Mouse (Mus musculus): Measurements from ENCODE around the gene Ifrd1. TPM values are rescaled to one million over a fixed set of nuclear protein-coding genes. Genes with fewer than 3 reads are reported as not detected.

Ifrd1 gene
- 80.1 and 92.3 TPM in 2 replicates for polyA plus RNA-seq (2015; fragmentation: Nextera tagmentation; extraction: Ambion mirVana)

GRCm38 (mm10) chr12:40248454-40249180 lies at the start of gene Ifrd1:
TSS of gene Ifrd1 (minus strand) at chr12:40248504.
- no peaks in the 10 kb centered on the region for H3K9me3 ChIP-seq (replicated peaks; ENCODE audit: control insufficient read depth, low read length)
- H3K9ac ChIP-seq (ENCODE audit: low read length) = no peak within 1 kb of the TSS
- peaks cover 8% of the 10 kb centered on the region; the same call in 1 of the 2 replicates for H3K4me1 ChIP-seq (ENCODE audit: control insufficient read depth, insufficient read depth, low read length)
- ATAC-seq (ENCODE audit: insufficient read depth, low FRiP score) = no peak
- no peaks in the 10 kb centered on the region for H3K27me3 ChIP-seq (ENCODE audit: control insufficient read depth, insufficient read depth, low read length)
- no peak within 1 kb of the TSS for H3K4me3 ChIP-seq (replicated peaks; ENCODE audit: low read length)
- 67% methylated on average over 5 of the region's 5 CpGs for WGBS
- peak within 1 kb of the TSS; percentile 30; the same call in 1 of the 2 replicates for H3K27ac ChIP-seq (ENCODE audit: low read length)
- no peaks in the 10 kb centered on the region for H3K36me3 ChIP-seq (ENCODE audit: control insufficient read depth, insufficient read depth, low read length)
- no peak within 1 kb of the TSS for H3K4me2 ChIP-seq (ENCODE audit: low read depth, low read length)

GRCm38 (mm10) chr12:40286539-40286938 lies 38.2 kb upstream of the Ifrd1 start:
- no peak overlapping the region for H3K4me3 ChIP-seq (replicated peaks; ENCODE audit: low read length)
- H3K4me2 ChIP-seq (ENCODE audit: low read depth, low read length) = no peak overlapping the region
- no peaks in the 10 kb centered on the region for H3K4me1 ChIP-seq (ENCODE audit: control insufficient read depth, insufficient read depth, low read length)
- no peaks in the 10 kb centered on the region for H3K36me3 ChIP-seq (ENCODE audit: control insufficient read depth, insufficient read depth, low read length)
- no peak for ATAC-seq (ENCODE audit: insufficient read depth, low FRiP score)
- no peak overlapping the region for H3K9ac ChIP-seq (ENCODE audit: low read length)
- no peaks in the 10 kb centered on the region for H3K9me3 ChIP-seq (replicated peaks; ENCODE audit: control insufficient read depth, low read length)
- H3K27me3 ChIP-seq (ENCODE audit: control insufficient read depth, insufficient read depth, low read length) = no peaks in the 10 kb centered on the region
- WGBS = 63% methylated on average over 4 of the region's 4 CpGs
- no peak overlapping the region for H3K27ac ChIP-seq (ENCODE audit: low read length)

GRCm38 (mm10) chr12:40280596-40281325 lies 32.5 kb upstream of the Ifrd1 start:
- Histone ChIP-seq H3K4me3 (replicated peaks; ENCODE audit: low read length) (no peak overlapping the region), H3K9ac (ENCODE audit: low read length) (no peak overlapping the region), H3K27me3 (ENCODE audit: control insufficient read depth, insufficient read depth, low read length) (no peaks in the 10 kb centered on the region), H3K27ac (ENCODE audit: low read length) (no peak overlapping the region), H3K4me1 (ENCODE audit: control insufficient read depth, insufficient read depth, low read length) (no peaks in the 10 kb centered on the region), H3K4me2 (ENCODE audit: low read depth, low read length) (no peak overlapping the region), H3K36me3 (ENCODE audit: control insufficient read depth, insufficient read depth, low read length) (no peaks in the 10 kb centered on the region), H3K9me3 (replicated peaks; ENCODE audit: control insufficient read depth, low read length) (no peaks in the 10 kb centered on the region)
- no peak for ATAC-seq (ENCODE audit: insufficient read depth, low FRiP score)
- 81% methylated on average over 4 of the region's 4 CpGs for WGBS

- no peaks in the 10 kb centered on the region for H3K27me3 ChIP-seq (ENCODE audit: control insufficient read depth, insufficient read depth, low read length)
- 74% methylated on average over 3 of the region's 3 CpGs for WGBS
- ATAC-seq (ENCODE audit: insufficient read depth, low FRiP score) = no peak
Observed at GRCm38 (mm10) chr12:40277581-40277980, 29.3 kb upstream of the Ifrd1 start.

GRCm38 (mm10) chr12:40274931-40275330 lies 26.6 kb upstream of the Ifrd1 start:
- Histone ChIP-seq H3K9ac (ENCODE audit: low read length) (no peak overlapping the region), H3K4me2 (ENCODE audit: low read depth, low read length) (no peak overlapping the region), H3K27me3 (ENCODE audit: control insufficient read depth, insufficient read depth, low read length) (no peaks in the 10 kb centered on the region), H3K36me3 (ENCODE audit: control insufficient read depth, insufficient read depth, low read length) (no peaks in the 10 kb centered on the region), H3K27ac (ENCODE audit: low read length) (no peak overlapping the region), H3K4me3 (replicated peaks; ENCODE audit: low read length) (no peak overlapping the region), H3K4me1 (ENCODE audit: control insufficient read depth, insufficient read depth, low read length) (no peaks in the 10 kb centered on the region), H3K9me3 (replicated peaks; ENCODE audit: control insufficient read depth, low read length) (no peaks in the 10 kb centered on the region)
- no peak for ATAC-seq (ENCODE audit: insufficient read depth, low FRiP score)

More at GRCm38 (mm10) chr12:40277581-40277980, 29.3 kb upstream of the Ifrd1 start:
- no peak overlapping the region for H3K27ac ChIP-seq (ENCODE audit: low read length)
- H3K4me1 ChIP-seq (ENCODE audit: control insufficient read depth, insufficient read depth, low read length) = no peaks in the 10 kb centered on the region
- no peaks in the 10 kb centered on the region for H3K9me3 ChIP-seq (replicated peaks; ENCODE audit: control insufficient read depth, low read length)
- H3K4me3 ChIP-seq (replicated peaks; ENCODE audit: low read length) = no peak overlapping the region
- H3K4me2 ChIP-seq (ENCODE audit: low read depth, low read length) = no peak overlapping the region
- no peak overlapping the region for H3K9ac ChIP-seq (ENCODE audit: low read length)
- H3K36me3 ChIP-seq (ENCODE audit: control insufficient read depth, insufficient read depth, low read length) = no peaks in the 10 kb centered on the region

- H3K4me3 ChIP-seq (replicated peaks; ENCODE audit: low read length) = no peak overlapping the region
- no peaks in the 10 kb centered on the region for H3K9me3 ChIP-seq (replicated peaks; ENCODE audit: control insufficient read depth, low read length)
- no peak for ATAC-seq (ENCODE audit: insufficient read depth, low FRiP score)
- WGBS = 71% methylated on average over 4 of the region's 4 CpGs
- no peaks in the 10 kb centered on the region for H3K36me3 ChIP-seq (ENCODE audit: control insufficient read depth, insufficient read depth, low read length)
- H3K27ac ChIP-seq (ENCODE audit: low read length) = no peak overlapping the region
- no peaks in the 10 kb centered on the region for H3K27me3 ChIP-seq (ENCODE audit: control insufficient read depth, insufficient read depth, low read length)
- no peaks in the 10 kb centered on the region for H3K4me1 ChIP-seq (ENCODE audit: control insufficient read depth, insufficient read depth, low read length)
- no peak overlapping the region for H3K4me2 ChIP-seq (ENCODE audit: low read depth, low read length)
- H3K9ac ChIP-seq (ENCODE audit: low read length) = no peak overlapping the region
Observed at GRCm38 (mm10) chr12:40273339-40273738, 25.0 kb upstream of the Ifrd1 start.

GRCm38 (mm10) chr12:40272710-40273109 lies 24.4 kb upstream of the Ifrd1 start:
- no peaks in the 10 kb centered on the region for H3K36me3 ChIP-seq (ENCODE audit: control insufficient read depth, insufficient read depth, low read length)
- H3K27me3 ChIP-seq (ENCODE audit: control insufficient read depth, insufficient read depth, low read length) = no peaks in the 10 kb centered on the region
- H3K4me3 ChIP-seq (replicated peaks; ENCODE audit: low read length) = no peak overlapping the region
- no peak overlapping the region for H3K27ac ChIP-seq (ENCODE audit: low read length)
- no peak overlapping the region for H3K4me2 ChIP-seq (ENCODE audit: low read depth, low read length)
- H3K9me3 ChIP-seq (replicated peaks; ENCODE audit: control insufficient read depth, low read length) = no peaks in the 10 kb centered on the region
- no peaks in the 10 kb centered on the region for H3K4me1 ChIP-seq (ENCODE audit: control insufficient read depth, insufficient read depth, low read length)
- no peak overlapping the region for H3K9ac ChIP-seq (ENCODE audit: low read length)
- WGBS = 81% methylated on average over 4 of the region's 4 CpGs
- ATAC-seq (ENCODE audit: insufficient read depth, low FRiP score) = no peak

GRCm38 (mm10) chr12:40268313-40268712 lies 20.0 kb upstream of the Ifrd1 start:
- 70% methylated on average over 2 of the region's 2 CpGs for WGBS
- Histone ChIP-seq H3K27me3 (ENCODE audit: control insufficient read depth, insufficient read depth, low read length) (no peaks in the 10 kb centered on the region), H3K4me1 (ENCODE audit: control insufficient read depth, insufficient read depth, low read length) (no peaks in the 10 kb centered on the region), H3K4me2 (ENCODE audit: low read depth, low read length) (no peak overlapping the region), H3K36me3 (ENCODE audit: control insufficient read depth, insufficient read depth, low read length) (no peaks in the 10 kb centered on the region), H3K27ac (ENCODE audit: low read length) (no peak overlapping the region), H3K4me3 (replicated peaks; ENCODE audit: low read length) (no peak overlapping the region), H3K9me3 (replicated peaks; ENCODE audit: control insufficient read depth, low read length) (no peaks in the 10 kb centered on the region), H3K9ac (ENCODE audit: low read length) (no peak overlapping the region)
- no peak for ATAC-seq (ENCODE audit: insufficient read depth, low FRiP score)

GRCm38 (mm10) chr12:40263712-40264111 lies 15.4 kb upstream of the Ifrd1 start:
- no peak overlapping the region for H3K9ac ChIP-seq (ENCODE audit: low read length)
- no peak overlapping the region for H3K27ac ChIP-seq (ENCODE audit: low read length)
- WGBS = 61% methylated on average over 4 of the region's 4 CpGs
- H3K4me1 ChIP-seq (ENCODE audit: control insufficient read depth, insufficient read depth, low read length) = no peaks in the 10 kb centered on the region
- ATAC-seq (ENCODE audit: insufficient read depth, low FRiP score) = no peak
- no peaks in the 10 kb centered on the region for H3K27me3 ChIP-seq (ENCODE audit: control insufficient read depth, insufficient read depth, low read length)
- no peaks in the 10 kb centered on the region for H3K36me3 ChIP-seq (ENCODE audit: control insufficient read depth, insufficient read depth, low read length)
- H3K4me3 ChIP-seq (replicated peaks; ENCODE audit: low read length) = no peak overlapping the region
- H3K4me2 ChIP-seq (ENCODE audit: low read depth, low read length) = no peak overlapping the region
- no peaks in the 10 kb centered on the region for H3K9me3 ChIP-seq (replicated peaks; ENCODE audit: control insufficient read depth, low read length)

Measured in stomach, embryonic 16.5 days (tissue).